Mouse (Mus musculus) olfactory bulb, adult 2 months (tissue): ENCODE results near the gene Rbm3. TPM values are rescaled to one million over a fixed set of nuclear protein-coding genes. Genes with fewer than 3 reads are reported as not detected.

ENCODE experiments used
- H3K27ac ChIP-seq: fragments of 200-500 bp; 2 replicates; pipeline ENCODE4 v1.5.1; 2012; ENCODE audit warnings: low read depth, low read length; ENCODE audit not compliant: insufficient read depth
- H3K4me1 ChIP-seq: fragments of 200-500 bp; 2 replicates; pipeline ENCODE4 v1.6.1; 2012; ENCODE audit warnings: low read length; ENCODE audit not compliant: control insufficient read depth, insufficient read depth
- H3K4me3 ChIP-seq: fragments of 200-500 bp; 2 replicates; pipeline ENCODE4 v1.5.1; 2012; ENCODE audit warnings: mild to moderate bottlenecking, low read depth, low read length, moderate library complexity; ENCODE audit not compliant: insufficient read depth
- CTCF ChIP-seq: fragments of 200-500 bp; IDR thresholded peaks from 2 replicates; pipeline ENCODE4 v1.5.1; 2012; ENCODE audit warnings: low read depth, mild to moderate bottlenecking, low read length, moderate library complexity; ENCODE audit not compliant: insufficient read depth
- POLR2A ChIP-seq: fragments of 200-500 bp; IDR thresholded peaks from 2 replicates; pipeline ENCODE4 v1.6.1; 2012; ENCODE audit warnings: mild to moderate bottlenecking, low read depth, low read length, moderate library complexity; ENCODE audit not compliant: insufficient read depth
- WGBS: fragments of 180-500 bp; shearing (Covaris S2); methylation state at CpG from one replicate; pipeline ENCODE4 v1.1.7; 2018; 5-methylcytosine and 5-hydroxymethylcytosine counted together
- polyA plus RNA-seq: library from polyadenylated mRNA; stranded (reverse); fragments of >200 nt; gene quantifications from 2 replicates; pipeline ENCODE4 v1.2.4, GENCODE M21; 2012; ENCODE audit warnings: low replicate concordance; ENCODE audit not compliant: missing spikeins, insufficient read depth, insufficient read length

Gene Rbm3
- polyA plus RNA-seq, 1 experiment: 332 TPM

- Histone ChIP-seq H3K27ac (no peak overlapping the region), H3K4me3 (no peak overlapping the region), H3K4me1 (peaks cover 5% of the 10 kb centered on the region; the same call in 1 of the 2 replicates)
- WGBS: 54% methylated on average over 2 of the region's 2 CpGs
- no peak for TF ChIP-seq CTCF
- TF ChIP-seq POLR2A: no peak
Observed at GRCm38 (mm10) chrX:8135886-8136285, 9.8 kb downstream of the Rbm3 start.

GRCm38 (mm10) chrX:8132017-8132976 is 13.4 kb downstream of the Rbm3 start, which contains the start of gene Wdr13:
TSS of gene Wdr13 (minus strand) at chrX:8132892.
- 16% methylated on average over 39 of the region's 40 CpGs for WGBS
- Histone ChIP-seq H3K4me3 (peak within 1 kb of the TSS; percentile 52), H3K27ac (peak within 1 kb of the TSS; percentile 91), H3K4me1 (peaks cover 5% of the 10 kb centered on the region; the same call in 1 of the 2 replicates)
- peak; percentile 54 for TF ChIP-seq POLR2A
- TF ChIP-seq CTCF: no peak

DNA sequence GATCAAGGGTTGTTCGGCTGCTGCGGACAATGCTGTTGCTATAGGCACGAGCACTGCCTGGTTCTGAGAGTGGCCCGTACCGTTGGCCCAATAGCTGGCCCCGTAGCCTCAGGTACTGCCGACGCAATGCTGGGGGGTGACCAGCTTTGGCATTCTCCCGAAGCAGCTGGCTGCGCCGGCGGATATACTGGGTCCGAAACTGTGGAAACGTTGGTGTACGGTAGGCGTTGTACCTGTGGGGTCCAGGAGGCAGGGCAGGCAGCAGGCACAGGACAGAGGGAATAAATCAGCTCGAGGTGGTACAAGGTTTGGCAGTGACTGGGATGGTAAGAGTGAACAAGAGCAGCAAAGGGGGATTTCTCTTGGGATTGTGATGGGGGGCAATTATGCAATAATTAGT is 14.3 kb downstream of the Rbm3 start:
- Histone ChIP-seq H3K4me1 (peaks cover 5% of the 10 kb centered on the region; the same call in 1 of the 2 replicates), H3K27ac (no peak overlapping the region), H3K4me3 (peak overlapping the region; percentile 29)
- TF ChIP-seq CTCF (no peak), POLR2A (no peak)
- WGBS: 93% methylated on average over 17 of the region's 17 CpGs

GRCm38 (mm10) chrX:8125235-8125634 is 20.4 kb downstream of the Rbm3 start:
- TF ChIP-seq CTCF (no peak), POLR2A (no peak)
- Histone ChIP-seq H3K27ac (no peak overlapping the region), H3K4me3 (no peak overlapping the region), H3K4me1 (no peaks in the 10 kb centered on the region)
- WGBS: 73% methylated on average over 7 of the region's 7 CpGs

DNA sequence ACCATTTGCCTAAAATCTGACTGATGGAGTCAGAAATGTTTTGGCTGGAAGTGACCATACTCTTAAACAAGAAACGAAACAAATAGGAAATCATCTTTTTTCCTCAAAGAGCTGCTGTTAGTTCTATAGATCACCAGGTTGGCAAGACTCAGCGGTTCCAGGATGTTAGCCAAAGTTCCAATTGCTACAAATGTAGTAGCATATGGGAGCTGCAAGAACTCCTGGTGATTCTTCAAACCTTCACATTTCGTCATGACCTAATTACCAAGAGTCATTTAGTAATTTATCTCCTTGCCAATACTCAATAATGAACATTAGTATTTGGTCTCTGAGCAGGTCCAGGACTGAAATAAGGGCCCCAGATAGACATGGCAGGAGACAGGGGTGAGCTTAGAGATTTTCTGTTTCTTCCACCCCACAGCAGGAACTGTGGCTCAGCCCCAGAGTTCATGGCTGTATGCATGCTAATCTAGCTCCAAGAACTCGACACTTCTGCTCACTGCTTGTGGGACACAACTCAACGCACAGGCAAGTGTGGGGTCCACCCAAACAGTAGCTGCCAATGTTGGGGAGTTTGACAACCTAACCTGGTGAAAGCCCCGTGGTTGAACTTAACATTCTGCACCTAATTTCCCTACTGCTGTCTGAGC is 21.7 kb downstream of the Rbm3 start:
- WGBS: 85% methylated on average over 6 of the region's 6 CpGs

GRCm38 (mm10) chrX:8117264-8117663 is 28.4 kb downstream of the Rbm3 start:
- Histone ChIP-seq H3K4me1 (no peaks in the 10 kb centered on the region), H3K27ac (no peak overlapping the region), H3K4me3 (no peak overlapping the region)
- TF ChIP-seq CTCF: no peak
- no peak for TF ChIP-seq POLR2A

More for the DNA sequence above, 21.7 kb downstream of the Rbm3 start:
- no peak for TF ChIP-seq POLR2A
- no peak for TF ChIP-seq CTCF
- no peak overlapping the region for H3K27ac ChIP-seq
- no peaks in the 10 kb centered on the region for H3K4me1 ChIP-seq
- H3K4me3 ChIP-seq: no peak overlapping the region

GRCm38 (mm10) chrX:8115275-8115674 is 30.4 kb downstream of the Rbm3 start:
- Histone ChIP-seq H3K27ac (no peak overlapping the region), H3K4me3 (no peak overlapping the region), H3K4me1 (no peaks in the 10 kb centered on the region)
- no peak for TF ChIP-seq POLR2A
- 68% methylated on average over 4 of the region's 4 CpGs for WGBS

DNA sequence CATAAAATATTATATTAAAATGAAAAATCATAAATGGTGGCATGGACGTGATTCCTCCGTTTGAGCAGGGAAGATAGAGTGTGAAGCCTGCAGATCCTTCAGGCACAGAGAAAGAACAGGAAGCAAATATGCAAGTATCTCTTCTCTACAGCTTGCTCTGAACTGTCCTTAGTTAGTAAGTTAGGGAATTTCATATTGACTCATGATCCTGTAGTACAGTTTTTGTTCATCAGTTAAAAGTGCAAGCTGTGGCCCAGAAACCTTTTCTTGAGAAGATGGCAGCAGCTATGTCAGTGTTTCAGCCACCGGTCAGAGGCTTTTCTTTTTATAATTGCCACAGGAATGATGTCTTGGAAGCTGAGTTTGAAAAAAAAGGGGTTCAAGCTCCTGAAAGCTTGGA is 40.7 kb downstream of the Rbm3 start:
- Histone ChIP-seq H3K27ac (no peak overlapping the region), H3K4me3 (no peak overlapping the region), H3K4me1 (no peaks in the 10 kb centered on the region)
- 95% methylated on average over 3 of the region's 3 CpGs for WGBS
- no peak for TF ChIP-seq CTCF
- TF ChIP-seq POLR2A: no peak

DNA sequence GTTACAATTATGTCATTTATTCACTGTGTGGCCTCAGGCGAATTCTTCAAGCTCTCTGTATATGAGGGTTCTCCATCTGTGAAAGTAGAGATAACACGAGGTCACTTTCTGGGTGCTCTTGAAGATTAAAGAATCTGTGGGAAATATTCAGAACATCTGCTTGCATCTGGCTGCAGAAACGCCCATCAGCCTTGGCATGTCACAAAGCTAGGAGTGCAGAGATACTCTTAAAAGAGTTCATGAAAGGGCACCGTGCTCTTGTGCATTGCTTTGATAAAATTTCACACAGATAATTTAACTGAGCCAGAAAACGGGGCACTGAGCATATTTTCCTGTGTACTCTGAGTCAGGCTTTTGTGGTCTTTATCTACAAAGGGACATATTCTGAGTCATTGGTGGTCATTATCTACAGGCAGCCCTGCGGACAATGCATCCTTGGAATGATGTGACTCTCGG is 43.4 kb downstream of the Rbm3 start:
- H3K27ac ChIP-seq: no peak overlapping the region
- WGBS: 55% methylated on average over 7 of the region's 7 CpGs
- no peak overlapping the region for H3K4me3 ChIP-seq
- TF ChIP-seq CTCF: no peak
- no peak for TF ChIP-seq POLR2A
- H3K4me1 ChIP-seq: no peaks in the 10 kb centered on the region
